Mouse (Mus musculus): ENCODE results near the gene Slc12a9. TPM values are rescaled to one million over a fixed set of nuclear protein-coding genes. Genes with fewer than 3 reads are reported as not detected.

The Slc12a9 gene
- total and polyA plus RNA-seq, 3 experiments: 3.0 to 11.1 (median 7.9) TPM

GRCm38 (mm10) chr5:137330910-137331309 lies 2.5 kb downstream of the Slc12a9 start:
- no peak overlapping the region for H3K4me2 ChIP-seq (ENCODE audit: insufficient read depth, low read depth, poor library complexity, severe bottlenecking)
- no peak overlapping the region for H3K27ac ChIP-seq (ENCODE audit: insufficient read depth, low read depth)
- H3K9me3 ChIP-seq (replicated peaks; ENCODE audit: low read length): no peaks in the 10 kb centered on the region
- H3K4me3 ChIP-seq (replicated peaks in 1 of 3; ENCODE audit: low read depth in 2 of 3, low read length in 2 of 3, poor library complexity in 1 of 3): no peak overlapping the region
- H3K79me2 ChIP-seq (replicated peaks; ENCODE audit: control insufficient read depth, extremely low read depth, insufficient read depth, poor library complexity, severe bottlenecking): no peaks in the 10 kb centered on the region
- peak; percentile 49 for DNase-seq (ENCODE audit: extremely low read depth)
- in situ Hi-C loops (cut with MboI; ENCODE audit: low pct_ligation_motif_present, low pct_unique_long_range_greater_than_20kb, low sequenced_read_pairs) (loop anchor here (10.0 kb wide), 1 partner anchor 154 kb away; no protein-coding TSS in a partner anchor), dilution Hi-C loops (cut with MboI; ENCODE audit: extremely low pct_ligation_motif_present, extremely low pct_unique_long_range_greater_than_20kb, low sequenced_read_pairs) (no loop called here)
- peaks cover 2 to 43% of the 10 kb centered on the region in 2 experiments for H3K36me3 ChIP-seq (replicated peaks in 1 of 2; ENCODE audit: control insufficient read depth in 1 of 2, insufficient read depth in 1 of 2, low read length in 1 of 2)
- peaks cover 14 to 35% of the 10 kb centered on the region in 2 experiments for H3K4me1 ChIP-seq (ENCODE audit: control insufficient read depth in 1 of 2, insufficient read depth in 2 of 2)
- TF ChIP-seq BHLHE40 (IDR thresholded peaks at IDR 0.05; ENCODE audit: low read depth, low read length) (0 out of 2 replicates have a peak, but pooled peaks have one; percentile 11), EP300 (IDR thresholded peaks at IDR 0.05; ENCODE audit: low read length) (peak; percentile 66), ZMIZ1 (IDR thresholded peaks at IDR 0.05; ENCODE audit: low read depth, low read length) (no peak), IRF4 (IDR thresholded peaks at IDR 0.05; ENCODE audit: low read depth, low read length) (peak; percentile 71)
- no peak overlapping the region for H3K9ac ChIP-seq (ENCODE audit: insufficient read depth, low read depth)
- peaks cover 11% of the 10 kb centered on the region for H3K27me3 ChIP-seq (replicated peaks)

DNA sequence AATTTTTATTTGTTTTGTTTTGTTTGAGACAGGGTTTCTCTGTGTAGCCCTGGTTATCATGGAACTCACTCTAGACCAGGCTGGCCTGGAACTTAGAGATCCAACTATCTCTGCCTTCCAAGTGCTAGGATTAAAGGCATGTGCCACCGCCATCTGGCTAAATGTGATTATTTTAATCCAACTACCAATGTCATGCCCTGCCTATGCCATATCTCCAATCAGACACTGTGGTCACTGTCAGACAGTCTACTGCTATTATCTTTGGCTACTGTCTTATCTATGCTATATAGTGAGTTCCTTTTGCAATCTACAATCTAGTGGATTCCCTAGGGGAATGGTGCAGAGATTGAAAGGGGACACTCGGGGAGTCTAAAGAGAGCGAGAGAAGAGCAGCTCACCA lies 12.4 kb downstream of the Slc12a9 start:
- dilution Hi-C loops (cut with MboI; ENCODE audit: extremely low pct_ligation_motif_present, extremely low pct_unique_long_range_greater_than_20kb, low sequenced_read_pairs): no loop called here
- H3K9me3 ChIP-seq (replicated peaks; ENCODE audit: low read length): peaks cover 7% of the 10 kb centered on the region
- no peak overlapping the region for H3K4me2 ChIP-seq (ENCODE audit: insufficient read depth, low read depth, poor library complexity, severe bottlenecking)
- H3K79me2 ChIP-seq (replicated peaks; ENCODE audit: control insufficient read depth, extremely low read depth, insufficient read depth, poor library complexity, severe bottlenecking): no peaks in the 10 kb centered on the region
- DNase-seq (ENCODE audit: extremely low read depth): no peak
- H3K27me3 ChIP-seq (replicated peaks): no peaks in the 10 kb centered on the region
- H3K36me3 ChIP-seq (replicated peaks in 1 of 2; ENCODE audit: control insufficient read depth in 1 of 2, insufficient read depth in 1 of 2, low read length in 1 of 2): peaks cover 47 to 84% of the 10 kb centered on the region in 2 experiments
- no peak overlapping the region for H3K4me3 ChIP-seq (replicated peaks in 1 of 3; ENCODE audit: low read depth in 2 of 3, low read length in 2 of 3, poor library complexity in 1 of 3)
- in situ Hi-C loops (cut with MboI; ENCODE audit: low pct_ligation_motif_present, low pct_unique_long_range_greater_than_20kb, low sequenced_read_pairs): no loop called here
- no peak overlapping the region for H3K9ac ChIP-seq (ENCODE audit: insufficient read depth, low read depth)
- no peak for TF ChIP-seq ZMIZ1 (IDR thresholded peaks at IDR 0.05; ENCODE audit: low read depth, low read length)
- no peak for TF ChIP-seq E2F4 (IDR thresholded peaks at IDR 0.05; ENCODE audit: insufficient replicate concordance, low read depth, low read length)
- TF ChIP-seq CTCF (conservative IDR thresholded peaks at IDR 0.05 in 1 of 2, IDR thresholded peaks at IDR 0.05 in 1 of 2; ENCODE audit: low read depth in 2 of 2, low read length in 2 of 2): no peak
- no peak for TF ChIP-seq NRF1 (IDR thresholded peaks at IDR 0.05; ENCODE audit: low read depth, low read length)
- TF ChIP-seq UBTF (IDR thresholded peaks at IDR 0.05; ENCODE audit: low read depth, low read length): no peak
- no peak for TF ChIP-seq EP300 (IDR thresholded peaks at IDR 0.05; ENCODE audit: low read length)
- TF ChIP-seq ETS1 (conservative IDR thresholded peaks at IDR 0.05; ENCODE audit: low read depth, low read length): no peak
- no peak for TF ChIP-seq MYC (IDR thresholded peaks at IDR 0.05; ENCODE audit: low read depth, low read length)
- no peak for TF ChIP-seq POLR2A (IDR thresholded peaks at IDR 0.05; ENCODE audit: low read depth, low read length)
- no peak for TF ChIP-seq PAX5 (IDR thresholded peaks at IDR 0.05; ENCODE audit: low read length)
- no peak for TF ChIP-seq ZNF384 (IDR thresholded peaks at IDR 0.05; ENCODE audit: low read depth, low read length)
- no peak for TF ChIP-seq GABPA (IDR thresholded peaks at IDR 0.05; ENCODE audit: insufficient replicate concordance, low read depth, low read length)
- TF ChIP-seq SIN3A (IDR thresholded peaks at IDR 0.05; ENCODE audit: low read length): no peak
- H3K4me1 ChIP-seq (ENCODE audit: control insufficient read depth in 1 of 2, insufficient read depth in 2 of 2): peaks cover 0 to 13% of the 10 kb centered on the region in 2 experiments; a peak in 1 of 4 replicates
- no peak overlapping the region for H3K27ac ChIP-seq (ENCODE audit: insufficient read depth, low read depth)
